Mouse (Mus musculus) CH12.LX (cell line): ENCODE measurements around the gene Timp1.

Experiments used
- CTCF ChIP-seq, 2 experiments: IDR thresholded peaks in 1 of 2; conservative IDR thresholded peaks in 1 of 2; 2 replicates each; pipeline ENCODE4 v1.5.1; 2011 to 2012; ENCODE audit warnings: low read depth in 2 of 2, low read length in 2 of 2, improper control_type of control experiment in 1 of 2, inconsistent platforms in 1 of 2, mild to moderate bottlenecking in 1 of 2, moderate library complexity in 1 of 2
- GABPA ChIP-seq: IDR thresholded peaks from 2 replicates; pipeline ENCODE4 v1.6.1; 2012; ENCODE audit warnings: low read depth, low read length, improper control_type of control experiment, inconsistent platforms; ENCODE audit not compliant: insufficient replicate concordance
- JUND ChIP-seq: conservative IDR thresholded peaks from 2 replicates; pipeline ENCODE4 v1.6.1; 2011; ENCODE audit warnings: low read depth, low read length, improper control_type of control experiment
- MAX ChIP-seq: IDR thresholded peaks from 2 replicates; pipeline ENCODE4 v1.6.1; 2011; ENCODE audit warnings: low read length, improper control_type of control experiment
- NRF1 ChIP-seq: IDR thresholded peaks from 2 replicates; pipeline ENCODE4 v1.6.1; 2014; ENCODE audit warnings: low read depth, mild to moderate bottlenecking, inconsistent platforms, low read length, improper control_type of control experiment, moderate library complexity
- POLR2A ChIP-seq: IDR thresholded peaks from 2 replicates; pipeline ENCODE4 v1.6.1; 2011; ENCODE audit warnings: low read depth, mild to moderate bottlenecking, improper control_type of control experiment, low read length
- RCOR1 ChIP-seq: conservative IDR thresholded peaks from 2 replicates; pipeline ENCODE4 v1.6.1; 2012; ENCODE audit warnings: low read depth, mild to moderate bottlenecking, inconsistent platforms, low read length, improper control_type of control experiment
- SIN3A ChIP-seq: IDR thresholded peaks from 2 replicates; pipeline ENCODE4 v1.6.1; 2012; ENCODE audit warnings: low read length, improper control_type of control experiment, inconsistent platforms
- USF1 ChIP-seq: IDR thresholded peaks from 2 replicates; pipeline ENCODE4 v1.6.1; 2014; ENCODE audit warnings: low read depth, mild to moderate bottlenecking, inconsistent platforms, low read length, improper control_type of control experiment
- USF2 ChIP-seq: conservative IDR thresholded peaks from 2 replicates; pipeline ENCODE4 v1.6.1; 2011; ENCODE audit warnings: low read depth, low read length, improper control_type of control experiment
- ZC3H11A ChIP-seq: IDR thresholded peaks from 2 replicates; pipeline ENCODE4 v1.6.1; 2012; ENCODE audit warnings: low read depth, mild to moderate bottlenecking, inconsistent platforms, low read length, improper control_type of control experiment
- ZMIZ1 ChIP-seq: IDR thresholded peaks from 2 replicates; pipeline ENCODE4 v1.6.1; 2012; ENCODE audit warnings: low read depth, mild to moderate bottlenecking, inconsistent platforms, low read length, improper control_type of control experiment

- TF ChIP-seq USF1 (no peak), GABPA (no peak), POLR2A (no peak), CTCF (conservative IDR thresholded peaks at IDR 0.05 in 1 of 2, IDR thresholded peaks at IDR 0.05 in 1 of 2; ENCODE audit: low read depth in 2 of 2, low read length in 2 of 2) (no peak), ZMIZ1 (no peak), SIN3A (no peak), ZC3H11A (no peak), JUND (no peak), MAX (no peak), NRF1 (no peak), USF2 (no peak), RCOR1 (no peak)
Observed at GRCm38 (mm10) chrX:20921366-20921765, 51.4 kb downstream of the Timp1 start.
